Mouse (Mus musculus): ENCODE data around the gene Smc4. TPM values are rescaled to one million over a fixed set of nuclear protein-coding genes. Genes with fewer than 3 reads are reported as not detected.
A peak's percentile ranks its signal among the peaks of the same experiment; 100 is the strongest.

Smc4 gene
- polyA plus RNA-seq, 1 experiment from 2014 or later: 39.2 TPM

DNA sequence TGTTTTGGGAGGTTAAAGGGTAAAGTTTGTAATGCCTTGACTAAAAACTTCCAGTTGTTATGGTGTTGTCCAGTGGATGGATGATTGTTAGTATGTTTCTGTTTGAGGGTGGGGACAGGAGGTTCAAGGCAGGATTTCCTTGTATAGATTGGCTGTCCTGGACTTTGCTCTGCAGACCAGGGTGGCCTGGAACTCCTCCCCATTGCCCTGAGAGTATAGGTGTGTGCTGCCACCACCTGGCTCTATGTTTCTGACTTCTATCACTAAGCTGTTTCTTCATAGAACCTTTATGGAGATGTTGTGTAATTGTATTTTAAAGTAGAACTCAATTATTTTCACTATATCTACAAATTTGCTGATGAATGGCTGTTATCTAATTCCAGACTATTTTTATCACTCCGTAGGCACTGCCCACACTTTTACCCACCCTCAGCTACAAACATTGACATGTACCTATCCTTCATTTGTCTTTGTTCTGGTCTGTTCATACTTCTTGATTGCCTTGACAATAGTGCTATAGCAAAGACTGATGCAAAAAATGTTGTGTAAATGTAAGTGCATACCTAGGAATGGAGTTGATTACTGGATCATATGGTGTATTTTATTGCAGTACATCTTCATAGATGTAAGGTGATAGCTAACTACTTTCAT, 21.7 kb downstream of the Smc4 start:
- no peaks in the 10 kb centered on the region for H3K27me3 ChIP-seq
- WGBS: 97% methylated on average over 1 of the region's 1 CpGs
- ATAC-seq (ENCODE audit: low FRiP score, low read depth): no peak
- H3K36me3 ChIP-seq: peaks cover 11% of the 10 kb centered on the region; the same call in 1 of the 2 replicates
- H3K4me3 ChIP-seq: no peak overlapping the region
- H3K4me1 ChIP-seq (replicated peaks): no peaks in the 10 kb centered on the region
- H3K27ac ChIP-seq (replicated peaks): no peak overlapping the region
- H3K9ac ChIP-seq: no peak overlapping the region
- no peaks in the 10 kb centered on the region for H3K9me3 ChIP-seq
- H3K4me2 ChIP-seq: no peak overlapping the region

DNA sequence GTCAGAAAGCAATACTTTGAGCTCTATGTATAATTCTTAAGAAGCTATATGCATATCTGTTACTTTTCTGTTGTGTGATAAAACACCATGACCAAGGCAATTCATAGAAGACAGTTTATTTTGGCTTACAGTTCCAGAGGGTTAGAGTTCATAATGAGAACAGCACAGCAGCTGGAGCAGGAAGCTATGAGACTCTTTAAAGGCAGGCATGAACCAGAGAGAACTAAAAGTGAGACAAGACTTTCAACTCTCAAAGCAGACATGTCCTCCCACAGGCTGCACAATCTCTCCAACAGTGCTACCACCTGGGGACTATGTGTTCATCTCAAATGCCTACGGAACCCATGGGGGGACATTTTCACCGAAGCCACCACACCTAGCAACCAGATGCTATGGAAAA, 35.6 kb downstream of the Smc4 start:
- Histone ChIP-seq H3K4me3 (no peak overlapping the region), H3K4me2 (no peak overlapping the region), H3K27me3 (no peaks in the 10 kb centered on the region), H3K9me3 (no peaks in the 10 kb centered on the region), H3K9ac (no peak overlapping the region), H3K4me1 (replicated peaks) (peaks cover 9% of the 10 kb centered on the region), H3K27ac (replicated peaks) (no peak overlapping the region), H3K36me3 (peaks cover 14% of the 10 kb centered on the region)
- ATAC-seq (ENCODE audit: low FRiP score, low read depth): no peak
- 89% methylated on average over 2 of the region's 2 CpGs for WGBS

DNA sequence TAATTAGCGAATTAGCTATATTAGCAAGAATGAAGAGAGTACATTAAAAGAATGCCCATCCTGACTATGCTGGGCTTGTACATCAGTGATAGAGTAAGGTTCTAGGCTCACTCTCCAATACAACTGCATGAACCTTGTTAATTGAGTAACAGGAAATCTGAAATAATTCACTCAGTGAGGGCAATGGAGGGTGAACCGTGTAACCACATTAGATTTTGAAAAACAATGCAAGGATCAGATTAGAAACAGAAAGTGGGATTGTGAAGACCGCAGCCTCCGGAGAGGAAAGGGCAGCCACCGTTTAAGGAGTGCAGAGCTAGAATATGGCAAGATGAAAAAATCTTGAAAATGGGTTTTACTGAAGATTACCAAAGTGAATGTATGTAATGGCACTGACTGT, 36.8 kb downstream of the Smc4 start:
- H3K4me1 ChIP-seq (replicated peaks): peaks cover 19% of the 10 kb centered on the region
- no peak for ATAC-seq (ENCODE audit: low FRiP score, low read depth)
- 71% methylated on average over 5 of the region's 5 CpGs for WGBS

DNA sequence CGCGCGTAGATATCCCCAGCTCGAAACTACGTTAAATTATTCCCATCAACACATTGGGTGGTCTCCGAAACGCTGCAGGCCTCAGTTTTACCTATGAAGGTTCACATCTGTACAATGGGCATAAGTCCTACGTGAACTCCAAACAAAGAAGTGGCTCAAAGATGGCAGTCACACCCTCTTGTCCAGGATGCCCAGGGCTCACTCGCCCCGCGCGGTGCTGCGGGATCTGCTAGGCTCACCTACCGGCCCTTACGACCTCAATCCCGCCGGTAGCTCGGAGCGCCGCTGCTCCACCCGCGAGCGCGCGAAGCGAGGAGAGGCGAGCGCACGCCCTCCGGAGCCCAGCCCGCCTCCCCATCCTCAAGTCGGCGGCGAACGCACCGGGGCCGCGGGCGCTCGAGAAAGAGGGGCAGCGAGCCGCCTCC, 39.6 kb downstream of the Smc4 start:
- H3K9me3 ChIP-seq: no peaks in the 10 kb centered on the region
- H3K4me2 ChIP-seq: peak overlapping the region; percentile 88
- peak overlapping the region; percentile 98 for H3K4me3 ChIP-seq
- no peaks in the 10 kb centered on the region for H3K27me3 ChIP-seq
- H3K9ac ChIP-seq: peak overlapping the region; percentile 89
- H3K36me3 ChIP-seq: 0 out of 2 replicates have a peak, but pooled peaks cover 6% of the 10 kb centered on the region
- WGBS: under 1% methylated on average over 38 of the region's 42 CpGs
- peaks cover 19% of the 10 kb centered on the region for H3K4me1 ChIP-seq (replicated peaks)
- no peak; the same call in 1 of the 2 replicates for ATAC-seq (ENCODE audit: low FRiP score, low read depth)
- H3K27ac ChIP-seq (replicated peaks): peak overlapping the region; percentile 91

More for the DNA sequence above, 36.8 kb downstream of the Smc4 start:
- H3K4me3 ChIP-seq: no peak overlapping the region
- no peak overlapping the region for H3K4me2 ChIP-seq
- no peaks in the 10 kb centered on the region for H3K9me3 ChIP-seq
- H3K9ac ChIP-seq: no peak overlapping the region
- H3K36me3 ChIP-seq: 0 out of 2 replicates have a peak, but pooled peaks cover 6% of the 10 kb centered on the region
- H3K27me3 ChIP-seq: no peaks in the 10 kb centered on the region
- no peak overlapping the region for H3K27ac ChIP-seq (replicated peaks)

DNA sequence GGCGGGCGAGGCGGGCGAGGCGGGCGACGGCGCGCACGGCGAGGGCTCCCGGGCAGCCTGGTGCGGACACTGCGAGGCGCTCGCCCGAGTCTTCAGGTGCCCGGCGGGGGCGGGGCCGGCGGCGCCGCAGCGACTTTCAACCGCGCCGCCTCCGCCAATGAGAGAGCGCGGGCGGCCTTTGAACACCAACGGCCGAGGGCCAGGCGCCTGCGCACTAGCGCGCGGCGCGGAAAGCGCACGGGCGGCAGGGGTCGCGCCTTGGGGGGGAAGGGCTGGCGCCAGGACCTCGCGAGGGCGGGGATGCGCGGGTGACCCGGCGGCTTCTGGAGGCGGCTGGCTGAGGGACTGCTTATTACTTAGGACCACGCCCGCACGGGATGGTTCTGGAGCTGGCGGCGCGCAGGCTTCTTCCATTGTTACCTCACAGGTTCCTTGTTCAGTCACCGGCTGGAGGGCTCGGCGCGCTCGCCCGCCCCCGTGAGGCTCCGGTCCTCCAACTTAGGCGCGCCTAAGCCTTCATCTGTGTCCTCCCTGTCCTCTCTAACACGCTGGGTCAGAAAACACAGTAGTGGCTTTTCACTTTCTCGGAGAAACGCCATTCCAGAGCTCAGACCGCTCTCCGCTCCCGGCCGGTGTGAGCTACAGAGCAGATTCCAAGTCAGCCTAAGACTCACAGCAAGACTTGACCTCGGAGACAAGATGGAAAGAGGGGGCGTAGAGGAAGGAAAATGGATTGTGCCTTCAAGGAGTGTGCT, 40.3 kb downstream of the Smc4 start, which contains the start of gene Trim59:
Trim59 (minus strand) TSS at position 111 of the 755 bp plus-strand sequence.
- Histone ChIP-seq H3K36me3 (0 out of 2 replicates have a peak, but pooled peaks cover 6% of the 10 kb centered on the region), H3K4me3 (peak within 1 kb of the TSS; percentile 98), H3K4me1 (replicated peaks) (peaks cover 19% of the 10 kb centered on the region), H3K9me3 (no peaks in the 10 kb centered on the region), H3K4me2 (peak within 1 kb of the TSS; percentile 88), H3K27me3 (no peaks in the 10 kb centered on the region), H3K27ac (replicated peaks) (peak within 1 kb of the TSS; percentile 91), H3K9ac (peak within 1 kb of the TSS; percentile 89)
- WGBS: 1% methylated on average over 70 of the region's 80 CpGs
- peak; percentile 97 for ATAC-seq (ENCODE audit: low FRiP score, low read depth)

DNA sequence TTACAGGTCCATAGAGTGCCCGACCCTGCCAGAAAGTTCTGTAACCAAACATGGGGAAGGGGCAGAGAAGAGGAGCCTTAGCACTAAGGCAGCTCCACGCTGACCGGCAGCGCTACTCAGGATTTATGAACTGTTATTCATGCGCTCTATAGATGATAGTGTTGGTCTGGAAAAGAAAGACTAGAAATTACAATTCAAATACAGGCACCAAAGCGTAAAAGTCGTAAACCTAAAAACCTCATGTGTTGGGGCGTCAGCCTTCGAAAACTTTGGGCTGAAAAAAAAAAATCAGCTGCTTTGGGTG, 40.8 kb downstream of the Smc4 start:
- peak overlapping the region; percentile 91 for H3K27ac ChIP-seq (replicated peaks)
- no peaks in the 10 kb centered on the region for H3K9me3 ChIP-seq
- H3K27me3 ChIP-seq: no peaks in the 10 kb centered on the region
- 0 out of 2 replicates have a peak, but pooled peaks cover 3% of the 10 kb centered on the region for H3K36me3 ChIP-seq
- no peak for ATAC-seq (ENCODE audit: low FRiP score, low read depth)
- peak overlapping the region; percentile 88 for H3K4me2 ChIP-seq
- peaks cover 19% of the 10 kb centered on the region for H3K4me1 ChIP-seq (replicated peaks)
- peak overlapping the region; percentile 89 for H3K9ac ChIP-seq
- WGBS: 4% methylated on average over 9 of the region's 9 CpGs
- H3K4me3 ChIP-seq: peak overlapping the region; percentile 98

DNA sequence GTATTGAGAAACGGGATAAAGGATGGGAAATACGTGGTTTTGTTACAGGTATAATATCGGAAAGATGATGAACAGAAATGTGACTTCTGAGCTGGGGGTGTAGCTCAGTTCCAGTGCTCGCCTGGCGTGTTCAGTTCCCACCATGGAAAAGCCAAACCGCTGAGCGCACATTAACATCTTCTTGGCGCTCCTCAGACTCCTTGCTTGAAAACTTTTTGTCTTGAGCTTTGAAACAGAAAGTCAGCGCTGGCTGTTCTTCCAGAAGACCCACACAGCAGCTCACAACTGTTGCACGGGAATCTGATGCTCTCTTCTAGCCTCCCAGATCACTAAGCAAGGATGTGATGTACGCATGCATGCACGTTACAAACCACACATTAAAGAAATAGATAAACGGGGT, 41.2 kb downstream of the Smc4 start:
- Histone ChIP-seq H3K4me1 (replicated peaks) (peaks cover 19% of the 10 kb centered on the region), H3K4me3 (peak overlapping the region; percentile 98), H3K4me2 (peak overlapping the region; percentile 88), H3K36me3 (0 out of 2 replicates have a peak, but pooled peaks cover 3% of the 10 kb centered on the region), H3K27me3 (no peaks in the 10 kb centered on the region), H3K9me3 (no peaks in the 10 kb centered on the region), H3K27ac (replicated peaks) (no peak overlapping the region), H3K9ac (no peak overlapping the region)
- ATAC-seq (ENCODE audit: low FRiP score, low read depth): no peak
- WGBS: 20% methylated on average over 13 of the region's 13 CpGs

DNA sequence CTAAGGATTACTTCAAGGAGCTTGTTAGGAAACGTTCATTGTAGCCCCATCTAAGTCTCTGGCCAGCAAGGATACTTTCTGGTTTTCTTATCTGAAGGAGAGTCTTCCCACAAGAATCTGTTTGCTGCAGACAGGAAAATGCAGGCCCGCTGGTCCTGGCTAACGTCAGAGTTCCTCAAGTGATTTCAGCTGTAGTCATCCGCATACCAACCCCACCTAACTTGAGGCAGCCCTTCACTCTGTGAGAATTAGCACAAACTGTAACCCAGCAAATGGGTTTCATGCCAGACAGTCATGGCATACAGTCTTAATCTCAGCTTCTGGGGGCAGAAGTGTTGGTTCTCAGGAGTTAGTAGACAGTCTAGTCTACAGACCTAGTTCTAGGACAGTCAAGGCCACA, 42.0 kb downstream of the Smc4 start:
- H3K36me3 ChIP-seq: no peaks in the 10 kb centered on the region
- no peaks in the 10 kb centered on the region for H3K9me3 ChIP-seq
- no peaks in the 10 kb centered on the region for H3K27me3 ChIP-seq
- 74% methylated on average over 4 of the region's 4 CpGs for WGBS
- no peak overlapping the region for H3K27ac ChIP-seq (replicated peaks)
- no peak overlapping the region for H3K4me2 ChIP-seq
- ATAC-seq (ENCODE audit: low FRiP score, low read depth): no peak
- H3K4me1 ChIP-seq (replicated peaks): peaks cover 19% of the 10 kb centered on the region
- no peak overlapping the region for H3K4me3 ChIP-seq
- no peak overlapping the region for H3K9ac ChIP-seq

DNA sequence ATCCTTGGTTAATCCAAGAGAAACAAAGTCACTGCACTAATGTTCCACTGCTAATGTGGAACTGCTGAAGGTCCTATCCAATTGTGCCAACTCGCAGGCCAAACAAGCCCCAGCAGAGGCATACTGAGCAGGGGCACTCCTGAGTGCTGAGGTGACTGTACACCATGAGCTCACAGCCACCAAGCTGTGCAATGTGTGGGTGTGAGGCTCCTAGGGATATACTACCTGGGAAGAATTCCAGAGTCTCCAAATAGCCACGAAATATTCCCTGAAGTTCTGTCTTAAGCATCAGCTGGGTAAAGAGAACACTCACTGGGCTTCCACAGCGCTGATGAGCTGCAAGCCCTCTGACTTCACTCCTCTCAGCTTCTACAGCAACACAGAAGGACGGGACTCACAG, 43.1 kb downstream of the Smc4 start:
- Histone ChIP-seq H3K27me3 (no peaks in the 10 kb centered on the region), H3K4me1 (replicated peaks) (peaks cover 19% of the 10 kb centered on the region), H3K27ac (replicated peaks) (no peak overlapping the region), H3K4me3 (no peak overlapping the region), H3K9ac (no peak overlapping the region), H3K4me2 (no peak overlapping the region), H3K36me3 (no peaks in the 10 kb centered on the region), H3K9me3 (no peaks in the 10 kb centered on the region)
- 80% methylated on average over 4 of the region's 4 CpGs for WGBS
- ATAC-seq (ENCODE audit: low FRiP score, low read depth): no peak

DNA sequence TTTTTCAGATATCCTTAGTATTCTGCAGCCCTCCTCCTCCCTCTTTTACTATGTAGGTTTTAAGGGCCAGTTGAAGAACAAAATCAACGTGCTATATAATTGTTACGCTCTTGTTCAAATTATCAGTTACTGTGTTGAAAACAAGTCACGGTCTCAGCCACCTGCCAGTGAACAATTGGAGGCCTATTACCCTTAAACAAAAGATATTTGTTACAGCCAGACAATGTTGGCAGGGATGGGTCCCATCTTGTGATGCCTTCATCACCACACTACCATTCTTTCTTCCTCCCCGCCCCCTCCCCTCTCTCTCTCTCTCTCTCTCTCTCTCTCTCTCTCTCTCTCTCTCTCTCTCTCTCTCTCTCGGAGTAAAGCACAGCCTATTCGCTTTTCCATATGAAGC, 44.5 kb downstream of the Smc4 start:
- Histone ChIP-seq H3K36me3 (no peaks in the 10 kb centered on the region), H3K27ac (replicated peaks) (no peak overlapping the region), H3K27me3 (no peaks in the 10 kb centered on the region), H3K9me3 (no peaks in the 10 kb centered on the region), H3K4me1 (replicated peaks) (peaks cover 12% of the 10 kb centered on the region), H3K4me3 (no peak overlapping the region), H3K9ac (no peak overlapping the region), H3K4me2 (no peak overlapping the region)
- ATAC-seq (ENCODE audit: low FRiP score, low read depth): no peak
- WGBS: 70% methylated on average over 6 of the region's 6 CpGs

DNA sequence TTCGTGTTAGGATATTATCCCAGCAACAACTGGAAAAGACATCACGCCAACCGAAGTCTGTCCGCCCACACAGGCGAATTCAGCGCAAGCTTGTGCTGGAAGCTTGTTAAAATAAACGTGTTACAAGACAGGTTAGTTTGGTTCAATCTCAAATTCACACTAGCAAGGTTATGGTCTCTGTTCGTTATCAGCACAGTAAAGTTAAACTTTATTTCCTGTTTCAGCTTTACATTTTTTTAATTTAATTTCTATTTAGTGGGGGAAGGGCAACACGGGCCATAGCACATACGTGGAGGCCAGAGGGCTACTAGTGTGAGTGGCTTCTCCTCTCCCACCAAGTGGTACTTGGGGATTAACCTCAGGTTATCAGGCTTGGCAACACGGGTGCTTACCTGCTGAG, 47.4 kb downstream of the Smc4 start:
- Histone ChIP-seq H3K4me2 (no peak overlapping the region), H3K9ac (no peak overlapping the region), H3K36me3 (no peaks in the 10 kb centered on the region), H3K27me3 (no peaks in the 10 kb centered on the region), H3K9me3 (no peaks in the 10 kb centered on the region), H3K27ac (replicated peaks) (no peak overlapping the region), H3K4me3 (no peak overlapping the region), H3K4me1 (replicated peaks) (no peaks in the 10 kb centered on the region)
- 93% methylated on average over 11 of the region's 11 CpGs for WGBS
- ATAC-seq (ENCODE audit: low FRiP score, low read depth): no peak

DNA sequence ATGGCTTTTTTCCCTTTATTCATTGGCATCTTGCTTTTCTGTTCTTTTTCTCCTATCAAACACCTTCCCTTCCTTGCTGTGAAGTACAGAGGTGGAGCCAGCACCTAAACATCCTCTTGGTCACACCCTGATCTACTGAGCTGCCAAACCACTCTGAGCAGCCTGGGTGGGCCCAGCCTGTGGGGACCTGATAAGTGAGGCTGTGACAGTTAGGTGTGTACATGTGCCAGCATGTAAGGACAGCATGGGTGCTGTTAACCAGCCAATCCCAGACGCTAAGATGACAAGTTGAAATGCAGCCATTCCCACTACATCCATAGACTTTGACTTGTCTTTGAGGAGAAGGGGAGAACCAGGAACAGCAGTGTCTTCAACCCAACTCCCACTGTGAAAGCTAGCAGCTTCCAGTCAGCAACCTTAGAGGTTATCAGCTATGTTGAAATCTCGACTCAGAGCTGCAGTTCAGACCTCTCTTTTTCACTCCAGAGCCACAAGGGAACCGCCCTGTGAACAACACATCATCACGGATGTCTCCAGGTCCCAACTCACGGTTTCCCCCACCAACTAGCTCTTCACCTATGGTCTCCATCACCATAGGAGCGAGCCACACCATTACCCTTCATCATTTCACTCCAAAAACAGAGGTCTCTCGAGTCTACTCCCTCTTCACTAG, 50.4 kb downstream of the Smc4 start:
- ATAC-seq (ENCODE audit: low FRiP score, low read depth): no peak
- 87% methylated on average over 7 of the region's 7 CpGs for WGBS
- no peaks in the 10 kb centered on the region for H3K36me3 ChIP-seq
- no peaks in the 10 kb centered on the region for H3K4me1 ChIP-seq (replicated peaks)
- no peaks in the 10 kb centered on the region for H3K9me3 ChIP-seq
- no peak overlapping the region for H3K4me2 ChIP-seq
- H3K27me3 ChIP-seq: no peaks in the 10 kb centered on the region
- H3K27ac ChIP-seq (replicated peaks): no peak overlapping the region
- no peak overlapping the region for H3K9ac ChIP-seq
- H3K4me3 ChIP-seq: no peak overlapping the region

All from hindbrain, embryonic 15.5 days (tissue).